Mouse (Mus musculus) embryonic facial prominence, embryonic 11.5 days (tissue): ENCODE measurements around the gene F11r. TPM values are rescaled to one million over a fixed set of nuclear protein-coding genes. Genes with fewer than 3 reads are reported as not detected.

ENCODE experiments used
- ATAC-seq: fragments of 200-750 bp; cut with Nextera tagmentation; replicated peaks from 2 replicates; pipeline ENCODE4 v1.8.0; 2017; ENCODE audit warnings: low read depth; ENCODE audit not compliant: insufficient number of reproducible peaks, low FRiP score, low TSS enrichment
- DNase-seq: peaks from one replicate; pipeline ENCODE4 v3.0.0-alpha.2; 2015; ENCODE audit warnings: low spot score
- H3K27ac ChIP-seq: fragments of 300-500 bp; sonication (generic); replicated peaks from 2 replicates; pipeline ENCODE4 v1.5.1; 2014; ENCODE audit warnings: mild to moderate bottlenecking, low read depth, low read length, control low read depth
- H3K27me3 ChIP-seq: fragments of 300-500 bp; sonication (generic); 2 replicates; pipeline ENCODE4 v1.6.1; 2014; ENCODE audit warnings: mild to moderate bottlenecking, low read length, moderate library complexity, mixed read lengths; ENCODE audit not compliant: control insufficient read depth, insufficient read depth
- H3K36me3 ChIP-seq: fragments of 300-500 bp; sonication (generic); replicated peaks from 2 replicates; pipeline ENCODE4 v1.6.1; 2014; ENCODE audit warnings: low read depth, mild to moderate bottlenecking, low read length, moderate library complexity, mixed read lengths; ENCODE audit not compliant: control insufficient read depth, insufficient read depth
- H3K4me1 ChIP-seq: fragments of 300-500 bp; sonication (generic); 2 replicates; pipeline ENCODE4 v1.6.1; 2014; ENCODE audit warnings: low read length, mixed read lengths; ENCODE audit not compliant: control insufficient read depth, insufficient read depth
- H3K4me2 ChIP-seq: fragments of 300-500 bp; sonication (generic); 2 replicates; pipeline ENCODE4 v1.6.1; 2014; ENCODE audit warnings: low read depth, mild to moderate bottlenecking, control low read depth, low read length, moderate library complexity
- H3K4me3 ChIP-seq: fragments of 300-500 bp; sonication (generic); 2 replicates; pipeline ENCODE4 v1.5.1; 2014; ENCODE audit warnings: low read depth, low read length, control low read depth
- H3K9ac ChIP-seq: fragments of 300-500 bp; sonication (generic); replicated peaks from 2 replicates; pipeline ENCODE4 v1.6.1; 2014; ENCODE audit warnings: mild to moderate bottlenecking, control low read depth, low read length
- H3K9me3 ChIP-seq: fragments of 300-500 bp; sonication (generic); replicated peaks from 2 replicates; pipeline ENCODE4 v1.6.1; 2016; ENCODE audit warnings: mild to moderate bottlenecking, low read length, inconsistent platforms, mixed read lengths; ENCODE audit not compliant: control insufficient read depth
- whole genome bisulfite sequencing: fragments of 180-500 bp; shearing (Covaris S2); extraction: QIAGEN DNeasy Blood & Tissue Kit; methylation state at CpG from one replicate; pipeline ENCODE4 v1.1.7; 2014; 5-methylcytosine and 5-hydroxymethylcytosine counted together
- polyA plus RNA-seq: library from polyadenylated mRNA; unstranded; fragments of >200 nt; fragmentation: Nextera tagmentation; extraction: Ambion mirVana; gene quantifications from 2 replicates; pipeline ENCODE4 v1.2.1, GENCODE M21; 2014

F11r gene
- polyA plus RNA-seq, 1 experiment from 2014 or later, result 21.1 TPM

GRCm38 (mm10) chr1:171452923-171453322 lies 15.6 kb downstream of the F11r start:
- no peaks in the 10 kb centered on the region for H3K4me1 ChIP-seq
- H3K4me3 ChIP-seq, result no peak overlapping the region
- WGBS, result 86% methylated on average over 5 of the region's 5 CpGs
- H3K36me3 ChIP-seq, result no peaks in the 10 kb centered on the region
- H3K9me3 ChIP-seq, result no peaks in the 10 kb centered on the region
- no peak for DNase-seq
- no peak overlapping the region for H3K27ac ChIP-seq
- no peak overlapping the region for H3K9ac ChIP-seq
- no peak for ATAC-seq
- no peak overlapping the region for H3K4me2 ChIP-seq
- H3K27me3 ChIP-seq, result no peaks in the 10 kb centered on the region

GRCm38 (mm10) chr1:171454926-171455325 lies 17.6 kb downstream of the F11r start:
- no peak for ATAC-seq
- Histone ChIP-seq H3K27me3 (no peaks in the 10 kb centered on the region), H3K36me3 (no peaks in the 10 kb centered on the region), H3K4me1 (no peaks in the 10 kb centered on the region), H3K27ac (no peak overlapping the region), H3K9me3 (no peaks in the 10 kb centered on the region), H3K9ac (no peak overlapping the region), H3K4me3 (no peak overlapping the region), H3K4me2 (no peak overlapping the region)
- 79% methylated on average over 6 of the region's 6 CpGs for WGBS
- DNase-seq, result no peak

GRCm38 (mm10) chr1:171457568-171457967 lies 20.2 kb downstream of the F11r start:
- ATAC-seq (no peak), DNase-seq (no peak)
- H3K4me3 ChIP-seq, result no peak overlapping the region
- no peak overlapping the region for H3K9ac ChIP-seq
- H3K27ac ChIP-seq, result no peak overlapping the region
- no peaks in the 10 kb centered on the region for H3K4me1 ChIP-seq
- H3K9me3 ChIP-seq, result no peaks in the 10 kb centered on the region
- WGBS, result 98% methylated on average over 1 of the region's 1 CpGs
- no peaks in the 10 kb centered on the region for H3K27me3 ChIP-seq
- H3K36me3 ChIP-seq, result no peaks in the 10 kb centered on the region
- no peak overlapping the region for H3K4me2 ChIP-seq

- H3K9me3 ChIP-seq, result no peaks in the 10 kb centered on the region
These were observed 22.5 kb downstream of the F11r start for GRCm38 (mm10) chr1:171459791-171460190.

GRCm38 (mm10) chr1:171460551-171461503 lies 23.5 kb downstream of the F11r start:
- Histone ChIP-seq H3K4me1 (no peaks in the 10 kb centered on the region), H3K36me3 (no peaks in the 10 kb centered on the region), H3K4me2 (no peak overlapping the region), H3K27me3 (no peaks in the 10 kb centered on the region), H3K9me3 (no peaks in the 10 kb centered on the region), H3K4me3 (no peak overlapping the region), H3K9ac (no peak overlapping the region), H3K27ac (no peak overlapping the region)
- WGBS, result 91% methylated on average over 22 of the region's 22 CpGs
- DNase-seq (no peak), ATAC-seq (no peak)

More at GRCm38 (mm10) chr1:171459791-171460190, 22.5 kb downstream of the F11r start:
- Histone ChIP-seq H3K4me3 (no peak overlapping the region), H3K9ac (no peak overlapping the region), H3K4me2 (no peak overlapping the region), H3K4me1 (no peaks in the 10 kb centered on the region), H3K36me3 (no peaks in the 10 kb centered on the region), H3K27ac (no peak overlapping the region), H3K27me3 (no peaks in the 10 kb centered on the region)
- 49% methylated on average over 5 of the region's 5 CpGs for WGBS
- ATAC-seq, result no peak
- no peak for DNase-seq

- no peak for ATAC-seq
- H3K4me1 ChIP-seq, result no peaks in the 10 kb centered on the region
- H3K27me3 ChIP-seq, result no peaks in the 10 kb centered on the region
- H3K27ac ChIP-seq, result no peak overlapping the region
- H3K36me3 ChIP-seq, result no peaks in the 10 kb centered on the region
- H3K4me3 ChIP-seq, result no peak overlapping the region
- H3K9ac ChIP-seq, result no peak overlapping the region
- WGBS, result 89% methylated on average over 3 of the region's 3 CpGs
- no peak overlapping the region for H3K4me2 ChIP-seq
- H3K9me3 ChIP-seq, result no peaks in the 10 kb centered on the region
- no peak for DNase-seq
These were observed 25.8 kb downstream of the F11r start for GRCm38 (mm10) chr1:171463133-171463532.

- no peak overlapping the region for H3K4me2 ChIP-seq
- DNase-seq, result no peak
- H3K9me3 ChIP-seq, result no peaks in the 10 kb centered on the region
- H3K27ac ChIP-seq, result no peak overlapping the region
- no peak overlapping the region for H3K9ac ChIP-seq
- no peaks in the 10 kb centered on the region for H3K4me1 ChIP-seq
- no peak overlapping the region for H3K4me3 ChIP-seq
- no peaks in the 10 kb centered on the region for H3K36me3 ChIP-seq
- no peaks in the 10 kb centered on the region for H3K27me3 ChIP-seq
- ATAC-seq, result no peak
- 90% methylated on average over 5 of the region's 5 CpGs for WGBS
These were observed 28.5 kb downstream of the F11r start for GRCm38 (mm10) chr1:171465749-171466412.

- Histone ChIP-seq H3K27ac (no peak overlapping the region), H3K27me3 (no peaks in the 10 kb centered on the region), H3K4me2 (no peak overlapping the region), H3K36me3 (no peaks in the 10 kb centered on the region), H3K4me1 (no peaks in the 10 kb centered on the region), H3K9me3 (no peaks in the 10 kb centered on the region), H3K9ac (no peak overlapping the region), H3K4me3 (no peak overlapping the region)
- DNase-seq (no peak), ATAC-seq (no peak)
- WGBS, result 81% methylated on average over 4 of the region's 4 CpGs
These were observed 29.2 kb downstream of the F11r start for GRCm38 (mm10) chr1:171466565-171466964.
